Mouse (Mus musculus) T-helper 17 cell (primary cell): ENCODE data around the gene N4bp2l2.
"Not testable (repeated sequence)": the region's sequence is repeated elsewhere in the genome, so short reads cannot be mapped to it uniquely, and the experiment has no call there.

Experiments used
- in situ Hi-C, 2 experiments: fragments of 300-600 bp; cut with MboI, MseI; formaldehyde crosslinking; loops; 1 replicate in 1 of 2; 2 replicates in 1 of 2; pipeline ENCODE4 v1.15.1; 2025; ENCODE audit warnings: high pct_unique_total_duplicates in 2 of 2

The N4bp2l2 gene

GRCm38 (mm10) chr5:150644926-150645325 lies 21.1 kb downstream of the N4bp2l2 start:
- in situ Hi-C loops: loop anchor here (5.0 kb wide), 2 partner anchors 38 to 113 kb away; no protein-coding TSS in a partner anchor

GRCm38 (mm10) chr5:150643390-150643789 lies 22.6 kb downstream of the N4bp2l2 start:
- in situ Hi-C loops: not testable (repeated sequence)

GRCm38 (mm10) chr5:150641440-150641839 lies 24.5 kb downstream of the N4bp2l2 start:
- in situ Hi-C loops: no loop called here

- in situ Hi-C loops: no loop called here
These were observed 36.3 kb downstream of the N4bp2l2 start for GRCm38 (mm10) chr5:150629692-150630091.

- in situ Hi-C loops: no loop called here
These were observed 36.7 kb downstream of the N4bp2l2 start for GRCm38 (mm10) chr5:150629272-150629671.

- in situ Hi-C loops: no loop called here
These were observed 40.5 kb downstream of the N4bp2l2 start for GRCm38 (mm10) chr5:150625528-150625927.

- in situ Hi-C loops: no loop called here
These were observed 43.2 kb downstream of the N4bp2l2 start for GRCm38 (mm10) chr5:150622792-150623191.

- in situ Hi-C loops: no loop called here
These were observed 44.4 kb downstream of the N4bp2l2 start for GRCm38 (mm10) chr5:150621592-150621991.

- in situ Hi-C loops: no loop called here
These were observed 45.3 kb downstream of the N4bp2l2 start for GRCm38 (mm10) chr5:150620588-150621135.

- in situ Hi-C loops: no loop called here
These were observed 47.2 kb downstream of the N4bp2l2 start for GRCm38 (mm10) chr5:150618599-150619355.

- in situ Hi-C loops: no loop called here
These were observed 49.3 kb downstream of the N4bp2l2 start for GRCm38 (mm10) chr5:150616731-150617130.

- in situ Hi-C loops: no loop called here
These were observed 49.8 kb downstream of the N4bp2l2 start for GRCm38 (mm10) chr5:150616216-150616615.

GRCm38 (mm10) chr5:150614054-150614453 lies 51.9 kb downstream of the N4bp2l2 start:
- in situ Hi-C loops: no loop called here

GRCm38 (mm10) chr5:150611697-150612096 lies 54.3 kb downstream of the N4bp2l2 start:
- in situ Hi-C loops: no loop called here

GRCm38 (mm10) chr5:150611136-150611535 lies 54.8 kb downstream of the N4bp2l2 start:
- in situ Hi-C loops: no loop called here

GRCm38 (mm10) chr5:150607631-150608030 lies 58.4 kb downstream of the N4bp2l2 start:
- in situ Hi-C loops: loop anchor here (5.0 kb wide), 2 partner anchors 40 to 50 kb away; no protein-coding TSS in a partner anchor

- in situ Hi-C loops: loop anchor here (5.0 kb wide), 2 partner anchors 41 to 51 kb away; no protein-coding TSS in a partner anchor
These were observed 59.9 kb downstream of the N4bp2l2 start for GRCm38 (mm10) chr5:150606131-150606530.

GRCm38 (mm10) chr5:150601441-150602230 lies 64.3 kb downstream of the N4bp2l2 start:
- in situ Hi-C loops: no loop called here

- in situ Hi-C loops: no loop called here
These were observed 65.2 kb downstream of the N4bp2l2 start for GRCm38 (mm10) chr5:150600554-150601440.

- in situ Hi-C loops: loop anchor here (10.0 kb wide), 2 partner anchors 755 to 1075 kb away; partner anchors contain the start of gene Wdr95 (in 1 of the 2)
These were observed 66.4 kb downstream of the N4bp2l2 start for GRCm38 (mm10) chr5:150599301-150600294.
